Mouse (Mus musculus) erythroblast, embryonic 14.5 days (primary cell): Measurements from ENCODE around the gene Usf3. TPM values are rescaled to one million over a fixed set of nuclear protein-coding genes. Genes with fewer than 3 reads are reported as not detected.

Experiments
- H3K27me3 ChIP-seq: 2 replicates; pipeline ENCODE4 v1.6.1; 2012; ENCODE audit warnings: inconsistent platforms; ENCODE audit not compliant: control insufficient read depth
- H3K36me3 ChIP-seq: 2 replicates; pipeline ENCODE4 v1.6.1; 2012; ENCODE audit warnings: mild to moderate bottlenecking, inconsistent platforms; ENCODE audit not compliant: control insufficient read depth
- H3K4me1 ChIP-seq: 2 replicates; pipeline ENCODE4 v1.6.1; 2012; ENCODE audit warnings: inconsistent platforms; ENCODE audit not compliant: control insufficient read depth
- H3K4me3 ChIP-seq: replicated peaks from 2 replicates; pipeline ENCODE3; 2012; ENCODE audit warnings: moderate library complexity, mild to moderate bottlenecking, inconsistent platforms
- H3K9me3 ChIP-seq: 2 replicates; pipeline ENCODE4 v1.6.1; 2012; ENCODE audit warnings: low read length, inconsistent platforms, mixed read lengths; ENCODE audit not compliant: control insufficient read depth
- GATA1 ChIP-seq: IDR thresholded peaks from 2 replicates; pipeline ENCODE4 v1.6.1; 2012; ENCODE audit warnings: low read length, inconsistent platforms, mixed read lengths
- TAL1 ChIP-seq: IDR thresholded peaks from 3 replicates; pipeline ENCODE4 v1.6.1; 2012; ENCODE audit warnings: low read length, inconsistent platforms, mixed read lengths
- polyA plus RNA-seq: library from polyadenylated mRNA; stranded (reverse); fragments of >175 nt; gene quantifications from 2 replicates; pipeline ENCODE4 v1.2.3, GENCODE M21; 2012

Usf3 gene
- polyA plus RNA-seq, 1 experiment = 0.51 TPM

DNA sequence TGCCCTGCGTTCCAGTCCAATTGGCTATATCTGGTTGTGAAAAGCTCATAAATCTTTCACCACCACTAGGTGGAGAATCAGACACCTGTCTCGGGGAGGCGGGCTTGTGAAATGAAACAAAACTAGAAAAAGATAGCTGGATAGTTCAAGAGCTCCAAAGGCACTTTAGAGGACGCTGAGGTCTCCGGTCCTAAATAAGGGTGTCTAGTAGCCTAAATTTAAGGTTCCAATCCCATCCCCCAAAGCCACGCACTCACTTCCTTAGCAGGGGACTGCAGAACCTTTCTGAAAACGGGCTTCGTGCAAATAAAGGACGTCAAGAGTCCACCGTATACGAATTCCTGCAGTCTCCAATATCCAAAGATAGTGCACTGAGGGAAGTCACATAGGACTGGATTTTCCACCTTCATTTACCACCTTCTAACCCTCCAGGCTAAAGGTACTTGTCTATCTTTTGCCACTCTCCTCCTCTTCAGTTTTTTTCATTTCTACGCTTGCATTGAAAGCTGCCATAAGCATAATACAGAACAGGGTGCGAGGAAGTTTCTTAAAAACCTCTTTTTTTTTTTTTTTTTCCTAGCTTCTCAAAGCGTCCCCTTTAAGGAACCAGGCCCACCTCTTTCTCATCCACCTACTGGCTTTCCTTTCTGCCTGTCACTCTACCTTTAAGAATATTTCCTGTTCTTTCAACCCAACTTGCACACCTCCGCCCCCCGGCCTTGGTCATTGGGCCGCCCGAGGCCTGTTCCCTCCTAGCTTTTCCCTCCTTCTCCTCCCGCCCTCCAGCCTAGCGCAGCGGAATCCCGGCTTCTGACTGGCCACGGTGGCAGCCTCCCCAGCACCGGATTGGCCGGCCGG is 520 bp upstream of the Usf3 start:
- peaks cover 49% of the 10 kb centered on the region for H3K4me1 ChIP-seq
- peaks cover 3% of the 10 kb centered on the region; the same call in 1 of the 2 replicates for H3K36me3 ChIP-seq
- no peaks in the 10 kb centered on the region for H3K9me3 ChIP-seq
- TF ChIP-seq GATA1 (no peak), TAL1 (no peak)
- peak overlapping the region; percentile 73 for H3K4me3 ChIP-seq
- no peaks in the 10 kb centered on the region for H3K27me3 ChIP-seq

DNA sequence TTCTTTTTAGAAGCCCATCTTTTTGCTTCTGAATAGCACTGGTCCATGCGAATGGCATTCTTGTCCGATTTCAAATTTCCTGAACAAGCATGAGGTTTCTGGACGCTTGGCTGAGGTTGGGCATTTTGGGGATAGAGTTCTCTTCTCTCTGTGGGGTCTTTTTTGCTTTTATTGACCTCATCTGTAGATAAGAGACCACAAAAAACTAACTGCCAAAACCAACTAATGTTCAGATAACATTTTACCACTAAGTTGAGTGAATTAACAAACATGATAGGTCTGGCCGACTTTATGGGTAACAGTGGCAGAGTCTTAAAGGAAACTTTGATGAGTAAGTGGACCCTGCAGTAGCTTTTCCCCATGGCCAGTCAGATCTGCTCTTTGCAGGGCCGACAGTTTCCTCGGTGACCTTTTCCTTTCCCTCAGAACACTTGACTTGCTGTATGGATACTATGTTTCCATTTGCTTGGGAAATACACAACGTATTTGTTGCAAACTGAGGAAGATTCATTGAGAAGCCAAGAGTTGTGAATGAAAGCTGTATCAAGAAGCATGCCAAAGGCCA is 1.0 kb downstream of the Usf3 start:
- peaks cover 64% of the 10 kb centered on the region for H3K4me1 ChIP-seq

DNA sequence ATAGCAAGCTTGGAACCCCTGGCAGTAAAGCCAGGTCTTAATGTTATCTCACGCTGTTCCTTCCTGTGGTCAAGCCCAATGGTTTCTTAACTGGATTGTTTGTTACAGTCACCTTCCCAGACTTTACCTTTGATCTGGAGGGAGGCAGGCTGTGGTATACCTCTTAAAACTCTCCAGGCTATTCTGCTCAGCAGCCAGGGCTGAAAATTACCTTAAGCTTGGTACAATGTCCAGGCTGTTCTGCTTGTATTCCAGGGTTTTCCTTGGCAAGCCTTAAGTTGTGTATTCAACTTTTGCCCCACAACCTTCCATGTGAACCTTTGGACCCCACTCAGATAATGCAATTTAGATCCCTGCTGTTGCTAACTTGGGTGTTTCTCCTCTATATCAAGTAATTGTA is 2.0 kb downstream of the Usf3 start:
- H3K36me3 ChIP-seq = peaks cover 21% of the 10 kb centered on the region
- no peaks in the 10 kb centered on the region for H3K9me3 ChIP-seq
- peak overlapping the region; percentile 73 for H3K4me3 ChIP-seq
- no peaks in the 10 kb centered on the region for H3K27me3 ChIP-seq
- no peak for TF ChIP-seq GATA1
- no peak for TF ChIP-seq TAL1
- peaks cover 67% of the 10 kb centered on the region for H3K4me1 ChIP-seq

More for the DNA sequence above, 1.0 kb downstream of the Usf3 start:
- TF ChIP-seq TAL1 = no peak
- no peak for TF ChIP-seq GATA1
- Histone ChIP-seq H3K27me3 (no peaks in the 10 kb centered on the region), H3K4me3 (peak overlapping the region; percentile 73), H3K9me3 (no peaks in the 10 kb centered on the region), H3K36me3 (peaks cover 11% of the 10 kb centered on the region)

DNA sequence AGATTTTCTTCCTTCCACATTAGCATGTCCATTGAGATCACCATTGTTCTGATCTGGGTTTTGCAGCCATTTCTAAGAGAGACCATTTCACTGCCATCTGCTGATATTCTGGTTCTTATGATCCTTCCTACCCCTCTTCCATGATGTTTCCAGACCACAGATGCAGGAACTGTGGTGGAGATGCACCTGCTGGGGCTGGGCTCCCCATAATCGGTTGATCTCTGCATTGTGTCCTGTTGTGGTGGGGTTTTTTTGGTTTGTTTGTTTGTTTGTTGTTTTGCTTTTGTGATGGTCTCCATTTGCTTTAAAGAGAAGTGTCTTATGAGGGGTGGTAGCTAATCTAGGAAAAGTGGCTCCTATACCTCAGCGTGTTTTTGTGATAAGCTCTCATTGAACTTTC is 3.5 kb downstream of the Usf3 start:
- peak overlapping the region; percentile 4 for H3K4me3 ChIP-seq
- H3K4me1 ChIP-seq = peaks cover 67% of the 10 kb centered on the region
- no peaks in the 10 kb centered on the region for H3K27me3 ChIP-seq
- TF ChIP-seq GATA1 = no peak
- TF ChIP-seq TAL1 = no peak
- peaks cover 31% of the 10 kb centered on the region for H3K36me3 ChIP-seq
- no peaks in the 10 kb centered on the region for H3K9me3 ChIP-seq

DNA sequence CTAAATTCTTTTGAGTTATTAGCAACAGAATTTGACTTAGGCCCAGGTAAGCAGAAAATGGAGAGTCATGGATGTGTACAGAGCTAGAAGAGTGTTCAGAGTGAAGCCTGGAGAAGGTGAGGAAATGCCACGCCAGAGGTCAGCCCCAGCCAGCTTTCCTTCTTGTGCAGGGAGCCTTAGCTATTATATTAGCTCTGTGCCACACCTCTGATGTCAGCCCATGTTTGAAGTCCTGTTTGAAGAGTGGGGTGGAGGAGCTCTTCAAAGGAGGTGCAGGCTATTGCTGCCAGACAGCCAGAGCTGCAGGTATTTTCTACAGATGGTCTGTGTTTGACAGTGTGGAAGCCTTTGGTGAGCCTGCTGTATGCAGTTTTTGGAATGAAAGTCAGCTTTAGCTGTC is 5.5 kb downstream of the Usf3 start:
- Histone ChIP-seq H3K4me3 (no peak overlapping the region), H3K36me3 (peaks cover 40% of the 10 kb centered on the region), H3K4me1 (peaks cover 62% of the 10 kb centered on the region), H3K9me3 (no peaks in the 10 kb centered on the region), H3K27me3 (no peaks in the 10 kb centered on the region)
- no peak for TF ChIP-seq TAL1
- no peak for TF ChIP-seq GATA1

DNA sequence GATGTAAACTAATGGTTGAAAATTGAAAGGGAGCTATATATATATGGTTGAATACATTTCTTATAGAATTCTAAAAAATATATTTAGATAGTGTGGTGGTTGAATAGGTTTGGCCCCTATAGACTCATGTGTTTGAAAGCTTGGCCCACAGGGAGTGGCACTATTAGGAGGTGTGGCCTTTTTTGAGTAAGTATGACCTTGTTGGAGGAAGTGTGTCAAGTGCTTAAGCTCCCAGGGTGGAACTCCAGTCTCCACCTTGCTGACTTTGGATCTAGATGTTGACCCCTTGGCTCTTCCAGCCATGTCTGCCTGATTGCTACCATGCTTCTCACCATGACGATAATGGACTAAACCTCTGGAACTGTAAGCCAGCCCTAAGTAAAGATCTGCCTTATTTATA is 9.6 kb downstream of the Usf3 start:
- peaks cover 21% of the 10 kb centered on the region for H3K4me1 ChIP-seq
- H3K27me3 ChIP-seq = no peaks in the 10 kb centered on the region
- peaks cover 51% of the 10 kb centered on the region for H3K36me3 ChIP-seq
- no peak overlapping the region for H3K4me3 ChIP-seq
- no peak for TF ChIP-seq TAL1
- TF ChIP-seq GATA1 = no peak
- H3K9me3 ChIP-seq = no peaks in the 10 kb centered on the region

DNA sequence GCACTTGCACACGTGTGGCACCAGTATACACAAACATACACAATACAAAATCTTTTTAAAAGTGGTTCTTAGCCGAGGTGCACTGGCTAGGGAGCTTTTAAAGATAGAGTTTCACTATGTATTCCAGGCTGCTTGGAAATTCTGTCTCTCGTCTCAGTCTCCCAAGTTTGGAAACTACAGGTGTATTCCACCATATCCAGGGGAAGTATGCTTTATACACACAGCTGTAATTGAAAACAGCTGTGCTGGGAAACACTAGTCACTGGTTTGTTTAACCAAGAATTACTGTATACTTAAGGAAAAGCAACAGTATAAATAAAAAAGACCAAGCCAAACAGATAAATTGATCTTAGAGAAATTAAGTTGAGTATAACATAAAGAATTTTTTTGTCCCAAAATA is 11.7 kb downstream of the Usf3 start:
- H3K9me3 ChIP-seq = peaks cover 5% of the 10 kb centered on the region
- H3K4me1 ChIP-seq = peaks cover 4% of the 10 kb centered on the region
- peaks cover 44% of the 10 kb centered on the region for H3K36me3 ChIP-seq
- TF ChIP-seq TAL1 = no peak
- TF ChIP-seq GATA1 = no peak
- no peak overlapping the region for H3K4me3 ChIP-seq
- no peaks in the 10 kb centered on the region for H3K27me3 ChIP-seq

DNA sequence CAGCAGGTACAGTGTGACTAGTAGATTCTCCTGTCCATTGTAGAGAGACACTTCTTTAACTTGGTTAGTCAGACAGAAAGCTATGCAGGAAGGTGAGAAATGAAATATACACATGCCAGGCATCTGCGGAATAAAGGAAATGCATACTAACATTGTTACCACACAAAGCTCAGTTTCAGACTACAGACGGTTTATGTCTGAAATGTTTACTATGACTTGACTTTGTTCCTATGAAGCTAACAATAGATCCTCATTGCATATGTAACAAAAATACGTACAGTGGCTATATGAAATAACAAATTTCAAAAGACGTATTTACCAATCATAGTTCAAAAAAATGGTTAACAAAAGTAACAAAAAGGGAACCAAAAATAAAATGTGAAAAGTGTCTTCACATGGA is 14.1 kb downstream of the Usf3 start:
- no peaks in the 10 kb centered on the region for H3K27me3 ChIP-seq
- H3K9me3 ChIP-seq = peaks cover 5% of the 10 kb centered on the region
- H3K4me1 ChIP-seq = peaks cover 6% of the 10 kb centered on the region
- H3K4me3 ChIP-seq = no peak overlapping the region
- no peak for TF ChIP-seq TAL1
- no peak for TF ChIP-seq GATA1
- H3K36me3 ChIP-seq = peaks cover 39% of the 10 kb centered on the region

DNA sequence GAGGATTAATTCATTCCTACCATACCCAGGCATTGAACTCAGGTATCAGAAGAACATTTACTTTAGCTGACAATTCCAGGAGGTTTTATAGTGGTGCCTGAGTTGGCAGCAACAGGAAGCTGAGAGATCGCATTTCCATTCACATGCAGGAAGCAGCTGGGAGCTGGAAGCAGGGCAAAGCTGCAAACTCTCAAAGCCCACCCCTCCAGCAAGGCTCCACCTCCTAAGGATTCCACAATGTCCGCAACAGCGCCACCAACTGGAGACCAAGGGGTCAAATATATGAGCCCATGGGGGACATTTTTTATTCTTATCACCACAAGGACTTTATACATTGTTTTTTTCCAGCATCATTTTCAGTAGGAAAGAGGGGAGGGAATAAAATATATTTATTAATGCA is 15.7 kb downstream of the Usf3 start:
- Histone ChIP-seq H3K4me3 (no peak overlapping the region), H3K36me3 (peaks cover 39% of the 10 kb centered on the region), H3K9me3 (peaks cover 5% of the 10 kb centered on the region), H3K27me3 (no peaks in the 10 kb centered on the region), H3K4me1 (peaks cover 4% of the 10 kb centered on the region)
- no peak for TF ChIP-seq TAL1
- no peak for TF ChIP-seq GATA1
